Mouse (Mus musculus) hindbrain, postnatal 0 days (tissue): ENCODE data around the gene Lclat1. TPM values are rescaled to one million over a fixed set of nuclear protein-coding genes. Genes with fewer than 3 reads are reported as not detected.
A peak's percentile ranks its signal among the peaks of the same experiment; 100 is the strongest.

Experiments
- ATAC-seq: fragments of 200-750 bp; cut with Nextera tagmentation; 2 replicates; pipeline ENCODE4 v1.8.0; 2017; ENCODE audit warnings: mild to moderate bottlenecking, moderate TSS enrichment, moderate library complexity
- DNase-seq: peaks from one replicate; pipeline ENCODE4 v3.0.0-alpha.2; 2015; ENCODE audit warnings: low spot score
- H3K27ac ChIP-seq: fragments of 300-500 bp; sonication (generic); 2 replicates; pipeline ENCODE4 v1.5.1; 2014; ENCODE audit warnings: mild to moderate bottlenecking
- H3K27me3 ChIP-seq: fragments of 300-500 bp; sonication (generic); 2 replicates; pipeline ENCODE4 v1.6.1; 2014; ENCODE audit warnings: low read length, mixed read lengths; ENCODE audit not compliant: insufficient read depth
- H3K36me3 ChIP-seq: fragments of 300-500 bp; sonication (generic); 2 replicates; pipeline ENCODE4 v1.6.1; 2014; ENCODE audit warnings: low read length, mixed read lengths; ENCODE audit not compliant: insufficient read depth
- H3K4me1 ChIP-seq: fragments of 300-500 bp; sonication (generic); 2 replicates; pipeline ENCODE4 v1.6.1; 2014; ENCODE audit warnings: antibody characterized with exemption, low read length, mixed read lengths; ENCODE audit not compliant: insufficient read depth
- H3K4me2 ChIP-seq: fragments of 300-500 bp; sonication (generic); 2 replicates; pipeline ENCODE4 v1.6.1; 2014; ENCODE audit warnings: low read depth, mild to moderate bottlenecking, low read length, moderate library complexity, mixed read lengths
- H3K4me3 ChIP-seq: fragments of 300-500 bp; sonication (generic); 2 replicates; pipeline ENCODE4 v1.5.1; 2014; ENCODE audit warnings: low read length
- H3K9ac ChIP-seq: fragments of 300-500 bp; sonication (generic); replicated peaks from 2 replicates; pipeline ENCODE4 v1.6.1; 2014; ENCODE audit warnings: mild to moderate bottlenecking, low read length, moderate library complexity, mixed read lengths
- H3K9me3 ChIP-seq: fragments of 300-500 bp; sonication (generic); 2 replicates; pipeline ENCODE4 v1.6.1; 2016; ENCODE audit warnings: low read length, mixed read lengths
- CTCF ChIP-seq: IDR thresholded peaks from 2 replicates; pipeline ENCODE4 v1.5.1; 2016; ENCODE audit warnings: antibody characterized with exemption, control low read depth, low read depth
- WGBS: fragments of 180-500 bp; shearing (Covaris S2); extraction: QIAGEN DNeasy Blood & Tissue Kit; methylation state at CpG from one replicate; pipeline ENCODE4 v1.1.7; 2014; 5-methylcytosine and 5-hydroxymethylcytosine counted together
- polyA plus RNA-seq: library from polyadenylated mRNA; unstranded; fragments of >200 nt; fragmentation: Nextera tagmentation; extraction: Ambion mirVana; gene quantifications from 2 replicates; pipeline ENCODE4 v1.2.1, GENCODE M21; 2015
- total RNA-seq: library from RNA; depleted of rRNA; stranded (reverse); fragments of >200 nt; gene quantifications from 2 replicates; pipeline ENCODE4 v1.2.3, GENCODE M21; 2014

Gene Lclat1
- total and polyA plus RNA-seq, 2 experiments from 2014 or later = 9.8 to 37.1 TPM

- Histone ChIP-seq H3K9me3 (no peaks in the 10 kb centered on the region), H3K27me3 (no peaks in the 10 kb centered on the region), H3K4me1 (no peaks in the 10 kb centered on the region), H3K4me2 (no peak overlapping the region), H3K4me3 (no peak overlapping the region), H3K36me3 (no peaks in the 10 kb centered on the region), H3K9ac (no peak overlapping the region), H3K27ac (no peak overlapping the region)
- WGBS = 52% methylated on average over 5 of the region's 5 CpGs
- TF ChIP-seq CTCF = peak; percentile 73
- ATAC-seq = peak; percentile 61; the same call in 1 of the 2 replicates
- peak; percentile 61 for DNase-seq
Observed at GRCm38 (mm10) chr17:73174083-73174562, 66.3 kb downstream of the Lclat1 start.

DNA sequence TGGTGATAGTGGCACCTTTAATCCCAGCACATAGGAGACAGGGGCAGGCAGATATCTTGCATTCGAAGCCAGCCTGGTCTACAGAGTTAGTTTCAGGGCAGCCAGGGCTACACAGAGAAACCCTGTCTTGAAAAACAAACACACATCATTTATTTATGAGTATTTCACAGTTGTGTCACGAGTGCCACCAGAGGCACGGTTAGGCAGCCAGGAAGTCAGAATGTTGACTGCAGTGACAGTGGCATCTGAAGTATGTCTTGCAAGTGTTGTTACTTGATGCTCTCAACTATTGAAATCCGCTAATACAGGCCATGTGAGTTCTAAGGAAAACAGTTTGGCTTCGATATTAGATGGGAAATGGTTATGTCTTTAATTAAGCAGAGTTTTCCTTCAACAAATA lies 67.9 kb downstream of the Lclat1 start:
- no peaks in the 10 kb centered on the region for H3K4me1 ChIP-seq
- ATAC-seq (no peak), DNase-seq (no peak)
- no peak for TF ChIP-seq CTCF
- no peaks in the 10 kb centered on the region for H3K9me3 ChIP-seq
- 84% methylated on average over 5 of the region's 5 CpGs for WGBS
- H3K4me2 ChIP-seq = no peak overlapping the region
- no peak overlapping the region for H3K4me3 ChIP-seq
- no peaks in the 10 kb centered on the region for H3K27me3 ChIP-seq
- no peaks in the 10 kb centered on the region for H3K36me3 ChIP-seq
- H3K27ac ChIP-seq = no peak overlapping the region
- no peak overlapping the region for H3K9ac ChIP-seq

GRCm38 (mm10) chr17:73177079-73177478 lies 69.3 kb downstream of the Lclat1 start:
- WGBS = 75% methylated on average over 4 of the region's 4 CpGs
- no peaks in the 10 kb centered on the region for H3K36me3 ChIP-seq
- H3K9ac ChIP-seq = no peak overlapping the region
- H3K27me3 ChIP-seq = no peaks in the 10 kb centered on the region
- no peak for DNase-seq
- H3K9me3 ChIP-seq = no peaks in the 10 kb centered on the region
- no peak for TF ChIP-seq CTCF
- no peak for ATAC-seq
- H3K4me2 ChIP-seq = no peak overlapping the region
- H3K27ac ChIP-seq = no peak overlapping the region
- H3K4me3 ChIP-seq = no peak overlapping the region
- H3K4me1 ChIP-seq = no peaks in the 10 kb centered on the region

GRCm38 (mm10) chr17:73186929-73187328 lies 79.1 kb downstream of the Lclat1 start:
- no peaks in the 10 kb centered on the region for H3K9me3 ChIP-seq

GRCm38 (mm10) chr17:73194146-73194545 lies 86.4 kb downstream of the Lclat1 start:
- Histone ChIP-seq H3K27ac (no peak overlapping the region), H3K4me2 (no peak overlapping the region), H3K36me3 (no peaks in the 10 kb centered on the region), H3K9ac (no peak overlapping the region), H3K4me1 (no peaks in the 10 kb centered on the region), H3K9me3 (no peaks in the 10 kb centered on the region), H3K27me3 (no peaks in the 10 kb centered on the region), H3K4me3 (no peak overlapping the region)
- WGBS = 90% methylated on average over 6 of the region's 6 CpGs
- no peak for TF ChIP-seq CTCF
- no peak for DNase-seq
- no peak for ATAC-seq

More at GRCm38 (mm10) chr17:73186929-73187328, 79.1 kb downstream of the Lclat1 start:
- Histone ChIP-seq H3K27me3 (no peaks in the 10 kb centered on the region), H3K9ac (no peak overlapping the region), H3K4me2 (no peak overlapping the region), H3K36me3 (no peaks in the 10 kb centered on the region), H3K4me1 (no peaks in the 10 kb centered on the region), H3K27ac (no peak overlapping the region), H3K4me3 (no peak overlapping the region)
- no peak for TF ChIP-seq CTCF
- DNase-seq (no peak), ATAC-seq (no peak)
- 93% methylated on average over 5 of the region's 5 CpGs for WGBS

- H3K9me3 ChIP-seq = no peaks in the 10 kb centered on the region
- no peak overlapping the region for H3K4me3 ChIP-seq
- H3K27ac ChIP-seq = no peak overlapping the region
- no peak overlapping the region for H3K9ac ChIP-seq
- no peak for TF ChIP-seq CTCF
- ATAC-seq (no peak), DNase-seq (no peak)
- H3K4me1 ChIP-seq = no peaks in the 10 kb centered on the region
- H3K27me3 ChIP-seq = no peaks in the 10 kb centered on the region
- 93% methylated on average over 6 of the region's 6 CpGs for WGBS
- H3K4me2 ChIP-seq = no peak overlapping the region
- no peaks in the 10 kb centered on the region for H3K36me3 ChIP-seq
Observed at GRCm38 (mm10) chr17:73194575-73194974, 86.8 kb downstream of the Lclat1 start.

GRCm38 (mm10) chr17:73195074-73195723 lies 87.4 kb downstream of the Lclat1 start:
- H3K4me2 ChIP-seq = no peak overlapping the region
- no peak overlapping the region for H3K9ac ChIP-seq
- ATAC-seq (no peak), DNase-seq (no peak)
- H3K27ac ChIP-seq = no peak overlapping the region
- no peaks in the 10 kb centered on the region for H3K9me3 ChIP-seq
- H3K4me1 ChIP-seq = no peaks in the 10 kb centered on the region
- H3K36me3 ChIP-seq = no peaks in the 10 kb centered on the region
- 77% methylated on average over 2 of the region's 2 CpGs for WGBS
- TF ChIP-seq CTCF = no peak
- H3K27me3 ChIP-seq = no peaks in the 10 kb centered on the region
- no peak overlapping the region for H3K4me3 ChIP-seq
